Mouse (Mus musculus) hindbrain, embryonic 13.5 days (tissue): ENCODE results near the gene H2-M2. TPM values are rescaled to one million over a fixed set of nuclear protein-coding genes. Genes with fewer than 3 reads are reported as not detected.
"Not testable (repeated sequence)": the region's sequence is repeated elsewhere in the genome, so short reads cannot be mapped to it uniquely, and the experiment has no call there.

Experiments used
- ATAC-seq: fragments of 200-750 bp; cut with Nextera tagmentation; 2 replicates; pipeline ENCODE4 v1.8.0; 2017; ENCODE audit warnings: moderate TSS enrichment; ENCODE audit not compliant: low FRiP score
- H3K27ac ChIP-seq: fragments of 300-500 bp; sonication (generic); 2 replicates; pipeline ENCODE4 v1.5.1; 2015; ENCODE audit warnings: inconsistent platforms, mild to moderate bottlenecking, moderate library complexity
- H3K27me3 ChIP-seq: fragments of 300-500 bp; sonication (generic); 2 replicates; pipeline ENCODE4 v1.6.1; 2015; ENCODE audit warnings: mild to moderate bottlenecking, inconsistent platforms
- H3K36me3 ChIP-seq: fragments of 300-500 bp; sonication (generic); 2 replicates; pipeline ENCODE4 v1.6.1; 2015; ENCODE audit warnings: mild to moderate bottlenecking, inconsistent platforms
- H3K4me1 ChIP-seq: fragments of 300-500 bp; sonication (generic); replicated peaks from 2 replicates; pipeline ENCODE4 v1.6.1; 2015; ENCODE audit warnings: inconsistent platforms
- H3K4me2 ChIP-seq: fragments of 300-500 bp; sonication (generic); 2 replicates; pipeline ENCODE4 v1.6.1; 2015; ENCODE audit warnings: inconsistent platforms, mild to moderate bottlenecking, moderate library complexity
- H3K4me3 ChIP-seq: fragments of 300-500 bp; sonication (generic); 2 replicates; pipeline ENCODE4 v1.5.1; 2015; ENCODE audit warnings: mild to moderate bottlenecking, inconsistent platforms
- H3K9ac ChIP-seq: fragments of 300-500 bp; sonication (generic); 2 replicates; pipeline ENCODE4 v1.6.1; 2015; ENCODE audit warnings: mild to moderate bottlenecking, inconsistent platforms
- H3K9me3 ChIP-seq: fragments of 300-500 bp; sonication (generic); 2 replicates; pipeline ENCODE4 v1.6.1; 2016; ENCODE audit warnings: inconsistent platforms
- WGBS: fragments of 180-500 bp; shearing (Covaris S2); methylation state at CpG from one replicate; pipeline ENCODE4 v1.1.7; 2015; 5-methylcytosine and 5-hydroxymethylcytosine counted together
- polyA plus RNA-seq: library from polyadenylated mRNA; unstranded; fragments of >200 nt; fragmentation: Nextera tagmentation; extraction: Ambion mirVana; gene quantifications from 2 replicates; pipeline ENCODE4 v1.2.1, GENCODE M21; 2015

The H2-M2 gene
- polyA plus RNA-seq: not detected in 2 replicates

- no peak within 1 kb of the TSS for H3K27ac ChIP-seq
- H3K27me3 ChIP-seq: no peaks in the 10 kb centered on the region
- no peaks in the 10 kb centered on the region for H3K36me3 ChIP-seq
- WGBS: 86% methylated on average over 2 of the region's 2 CpGs
- no peaks in the 10 kb centered on the region for H3K4me1 ChIP-seq
- H3K9ac ChIP-seq: no peak within 1 kb of the TSS
- no peak within 1 kb of the TSS for H3K4me3 ChIP-seq
- no peak for ATAC-seq
- no peak within 1 kb of the TSS for H3K4me2 ChIP-seq
- H3K9me3 ChIP-seq: no peaks in the 10 kb centered on the region
These were observed at the start of gene H2-M2 for GRCm38 (mm10) chr17:37483452-37483851. Gene H2-M2, minus strand, starts transcription at chr17:37483552.

- not testable (repeated sequence) for H3K4me1 ChIP-seq, H3K4me3 ChIP-seq, H3K36me3 ChIP-seq, H3K9ac ChIP-seq, ATAC-seq, H3K4me2 ChIP-seq, H3K9me3 ChIP-seq, H3K27ac ChIP-seq, H3K27me3 ChIP-seq
- WGBS: 79% methylated on average over 1 of the region's 1 CpGs
These were observed 42.1 kb upstream of the H2-M2 start for GRCm38 (mm10) chr17:37525427-37525826.

- not testable (repeated sequence) for H3K27me3 ChIP-seq, H3K4me3 ChIP-seq
These were observed 41.3 kb upstream of the H2-M2 start for GRCm38 (mm10) chr17:37524612-37525011.

GRCm38 (mm10) chr17:37507730-37508129 lies 24.4 kb upstream of the H2-M2 start, which contains the start of gene Olfr111:
Gene Olfr111, plus strand, starts transcription at chr17:37508030.
- 88% methylated on average over 4 of the region's 4 CpGs for WGBS
- no peak for ATAC-seq

More at GRCm38 (mm10) chr17:37524612-37525011, 41.3 kb upstream of the H2-M2 start:
- not testable (repeated sequence) for ATAC-seq, H3K9me3 ChIP-seq, H3K4me1 ChIP-seq, H3K9ac ChIP-seq, H3K4me2 ChIP-seq, H3K27ac ChIP-seq, H3K36me3 ChIP-seq

GRCm38 (mm10) chr17:37491930-37492518 lies 8.7 kb upstream of the H2-M2 start, which contains the start of gene Olfr110:
Gene Olfr110, plus strand, starts transcription at chr17:37492468.
- Histone ChIP-seq H3K9ac (no peak within 1 kb of the TSS), H3K9me3 (no peaks in the 10 kb centered on the region), H3K27ac (no peak within 1 kb of the TSS), H3K36me3 (no peaks in the 10 kb centered on the region), H3K4me1 (no peaks in the 10 kb centered on the region), H3K4me3 (no peak within 1 kb of the TSS), H3K27me3 (no peaks in the 10 kb centered on the region), H3K4me2 (no peak within 1 kb of the TSS)
- ATAC-seq: no peak
- 56% methylated on average over 1 of the region's 1 CpGs for WGBS

More at GRCm38 (mm10) chr17:37507730-37508129, 24.4 kb upstream of the H2-M2 start, which contains the start of gene Olfr111:
- no peaks in the 10 kb centered on the region for H3K36me3 ChIP-seq
- H3K9ac ChIP-seq: no peak within 1 kb of the TSS
- H3K27ac ChIP-seq: no peak within 1 kb of the TSS
- no peak within 1 kb of the TSS for H3K4me2 ChIP-seq
- no peak within 1 kb of the TSS for H3K4me3 ChIP-seq
- no peaks in the 10 kb centered on the region for H3K27me3 ChIP-seq
- no peaks in the 10 kb centered on the region for H3K9me3 ChIP-seq
- no peaks in the 10 kb centered on the region for H3K4me1 ChIP-seq

- Histone ChIP-seq H3K9me3 (no peaks in the 10 kb centered on the region), H3K4me1 (no peaks in the 10 kb centered on the region), H3K4me2 (no peak within 1 kb of the TSS), H3K36me3 (no peaks in the 10 kb centered on the region), H3K27me3 (no peaks in the 10 kb centered on the region), H3K9ac (no peak within 1 kb of the TSS), H3K27ac (no peak within 1 kb of the TSS), H3K4me3 (no peak within 1 kb of the TSS)
- WGBS: 96% methylated on average over 1 of the region's 1 CpGs
- no peak for ATAC-seq
These were observed 24.7 kb downstream of the H2-M2 start, which contains the start of gene Olfr109 for GRCm38 (mm10) chr17:37458616-37459015. Gene Olfr109, plus strand, starts transcription at chr17:37458916.

GRCm38 (mm10) chr17:37445180-37445579 lies 38.2 kb downstream of the H2-M2 start, which contains the start of gene Olfr108:
Gene Olfr108, plus strand, starts transcription at chr17:37445480.
- H3K4me2 ChIP-seq: no peak within 1 kb of the TSS
- H3K9ac ChIP-seq: no peak within 1 kb of the TSS
- no peak for ATAC-seq
- 71% methylated on average over 1 of the region's 1 CpGs for WGBS
- no peaks in the 10 kb centered on the region for H3K9me3 ChIP-seq
- H3K4me3 ChIP-seq: no peak within 1 kb of the TSS
- H3K36me3 ChIP-seq: no peaks in the 10 kb centered on the region
- H3K4me1 ChIP-seq: no peaks in the 10 kb centered on the region
- H3K27me3 ChIP-seq: no peaks in the 10 kb centered on the region
- H3K27ac ChIP-seq: no peak within 1 kb of the TSS

Other genes with a start within 250 kb of the H2-M2 start
- not detected in 2 replicates for gene Olfr97, start 246.2 kb downstream of the H2-M2 start, polyA plus RNA-seq
- gene Olfr98, start 219.8 kb downstream of the H2-M2 start, polyA plus RNA-seq: not detected in 2 replicates
- 1.1 TPM in 2 replicates for gene H2-M3, start 213.3 kb downstream of the H2-M2 start, polyA plus RNA-seq
- gene Olfr99, start 200.1 kb downstream of the H2-M2 start, polyA plus RNA-seq: 0.14 TPM in 1 of 2 replicates, not detected in the other
- gene Olfr101, start 179.2 kb downstream of the H2-M2 start, polyA plus RNA-seq: not detected in 2 replicates
- gene Olfr102, start 166.5 kb downstream of the H2-M2 start, polyA plus RNA-seq: not detected in 2 replicates
- gene Olfr103, start 143.9 kb downstream of the H2-M2 start, polyA plus RNA-seq: not detected in 2 replicates
- gene Olfr104-ps, start 124.0 kb downstream of the H2-M2 start, polyA plus RNA-seq: not detected in 2 replicates
- gene Olfr105-ps, start 104.5 kb downstream of the H2-M2 start, polyA plus RNA-seq: not detected in 2 replicates
- not detected in 2 replicates for gene Olfr106-ps, start 93.2 kb downstream of the H2-M2 start, polyA plus RNA-seq
- not detected in 2 replicates for gene Olfr107, start 84.3 kb downstream of the H2-M2 start, polyA plus RNA-seq
- not detected in 2 replicates for gene Olfr108, start 38.1 kb downstream of the H2-M2 start, polyA plus RNA-seq
- gene Olfr109, start 24.6 kb downstream of the H2-M2 start, polyA plus RNA-seq: not detected in 2 replicates
- gene Olfr110, start 8.9 kb upstream of the H2-M2 start, polyA plus RNA-seq: not detected in 2 replicates
- not detected in 2 replicates for gene Olfr111, start 24.5 kb upstream of the H2-M2 start, polyA plus RNA-seq
- not detected in 2 replicates for gene Olfr112, start 85.9 kb upstream of the H2-M2 start, polyA plus RNA-seq
- gene Olfr113, start 94.1 kb upstream of the H2-M2 start, polyA plus RNA-seq: not detected in 2 replicates
- gene Olfr114, start 109.2 kb upstream of the H2-M2 start, polyA plus RNA-seq: not detected in 2 replicates
- not detected in 2 replicates for gene Olfr115, start 143.6 kb upstream of the H2-M2 start, polyA plus RNA-seq
- not detected in 2 replicates for gene Olfr116, start 143.6 kb upstream of the H2-M2 start, polyA plus RNA-seq
- gene Olfr117, start 180.2 kb upstream of the H2-M2 start, polyA plus RNA-seq: not detected in 2 replicates
- not detected in 2 replicates for gene Olfr118, start 183.4 kb upstream of the H2-M2 start, polyA plus RNA-seq
- not detected in 2 replicates for gene Olfr119, start 213.0 kb upstream of the H2-M2 start, polyA plus RNA-seq
- gene Olfr120, start 238.3 kb upstream of the H2-M2 start, polyA plus RNA-seq: not detected in 2 replicates